Mouse (Mus musculus): ENCODE data around the gene Atxn7l1.
A peak's percentile ranks its signal among the peaks of the same experiment; 100 is the strongest.

The Atxn7l1 gene

DNA sequence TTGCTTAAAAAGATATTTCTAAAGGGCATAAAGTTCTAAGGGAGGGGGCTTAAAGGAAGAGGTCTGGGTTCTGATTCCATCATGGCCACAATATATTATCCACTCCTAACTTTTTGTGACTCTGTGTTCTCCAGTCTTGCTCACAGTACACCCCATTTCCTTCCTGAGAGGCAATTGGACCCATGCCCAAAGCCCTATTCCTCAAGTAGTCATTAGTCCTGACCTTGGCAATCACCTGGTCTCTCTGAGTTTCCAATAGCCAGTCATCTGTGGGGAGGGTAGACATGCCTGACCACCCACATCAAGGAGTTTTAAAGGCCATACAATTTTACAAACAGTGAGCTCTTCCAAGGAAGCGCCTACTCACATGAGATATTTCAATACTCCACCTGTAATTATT lies 176.3 kb downstream of the Atxn7l1 start:
- no peak for DNase-seq (ENCODE audit: low read depth)

- no peak for DNase-seq (ENCODE audit: low read depth)
Observed at GRCm38 (mm10) chr12:33325424-33325823, 177.9 kb downstream of the Atxn7l1 start.

DNA sequence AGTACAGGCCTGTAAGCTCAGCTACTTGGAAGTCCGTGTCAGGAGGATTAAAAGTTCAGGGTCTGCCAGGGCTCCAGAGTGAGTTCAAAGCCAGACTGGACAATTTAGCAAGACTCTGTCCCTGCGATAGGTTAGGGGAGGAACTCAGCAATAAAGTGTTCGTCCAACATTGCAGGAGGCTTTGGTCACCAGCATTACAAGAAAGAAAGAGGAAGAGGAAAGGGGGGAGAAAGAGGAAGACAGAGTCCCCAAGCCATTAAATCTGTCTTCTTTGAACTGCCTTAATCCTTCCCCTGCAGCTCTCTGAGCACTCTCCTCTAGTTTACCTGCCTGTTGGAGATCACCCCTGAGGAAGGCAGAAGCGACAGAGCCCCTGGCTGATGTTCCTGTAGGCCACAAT lies 184.6 kb downstream of the Atxn7l1 start:
- no peak for DNase-seq (ENCODE audit: low read depth)

- no peak for DNase-seq (ENCODE audit: low read depth)
Observed at GRCm38 (mm10) chr12:33332796-33333195, 185.3 kb downstream of the Atxn7l1 start.

- DNase-seq (ENCODE audit: low read depth): peak; percentile 83
Observed at GRCm38 (mm10) chr12:33333914-33334313, 186.4 kb downstream of the Atxn7l1 start.

GRCm38 (mm10) chr12:33334511-33334910 lies 187.0 kb downstream of the Atxn7l1 start:
- DNase-seq (ENCODE audit: low read depth): peak; percentile 14

- peak; percentile 78 for DNase-seq (ENCODE audit: low read depth)
Observed at GRCm38 (mm10) chr12:33334951-33335350, 187.5 kb downstream of the Atxn7l1 start.

DNA sequence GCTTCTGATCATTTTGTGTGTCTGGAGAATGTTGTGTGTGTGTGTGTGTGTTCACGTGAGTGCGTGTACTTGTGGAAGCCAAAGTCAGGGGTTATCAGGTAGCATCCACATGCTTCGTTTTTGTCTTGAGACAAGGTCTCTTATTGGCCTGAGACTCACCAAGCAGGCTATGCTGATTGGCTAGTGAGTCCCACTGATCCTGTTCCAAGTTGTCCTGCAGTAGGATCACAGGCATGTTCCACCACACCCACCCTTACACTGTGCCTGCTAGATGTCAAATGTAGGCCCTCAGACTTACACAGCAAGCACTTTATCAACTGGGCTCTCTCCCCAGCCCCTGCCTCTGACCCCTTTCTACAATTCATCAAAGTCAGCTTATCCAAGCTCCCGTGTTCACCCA lies 187.9 kb downstream of the Atxn7l1 start:
- peak; percentile 54 for DNase-seq (ENCODE audit: low read depth)

DNA sequence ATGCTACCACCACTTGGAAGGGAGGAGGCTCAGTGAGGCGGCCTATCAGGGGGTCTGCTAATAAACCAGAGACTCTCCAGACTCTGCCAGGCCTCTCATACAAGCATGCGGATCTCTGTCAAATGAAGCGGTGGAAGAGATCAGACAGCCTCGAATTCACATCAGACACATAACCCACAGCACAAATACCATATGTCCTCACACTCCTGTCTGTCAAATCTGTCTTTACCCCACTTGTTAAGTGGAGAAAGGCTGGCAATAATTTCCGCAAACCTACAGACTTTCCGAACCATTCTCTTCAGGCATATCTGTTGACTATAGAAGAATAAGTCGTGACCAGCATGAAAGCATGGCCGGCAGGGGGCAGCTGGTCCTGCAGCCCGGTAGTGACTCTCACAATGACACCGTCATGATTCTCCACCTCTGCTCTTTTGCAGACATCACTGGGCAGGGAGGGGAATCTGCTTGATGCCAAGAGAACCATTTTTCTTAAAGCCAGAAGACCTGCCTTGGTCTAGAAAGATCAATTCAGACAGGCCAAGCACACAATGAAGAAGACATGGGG lies 189.2 kb downstream of the Atxn7l1 start:
- no peak for DNase-seq (ENCODE audit: low read depth)

- no peak for DNase-seq (ENCODE audit: low read depth)
Observed at GRCm38 (mm10) chr12:33337289-33337688, 189.8 kb downstream of the Atxn7l1 start.

DNA sequence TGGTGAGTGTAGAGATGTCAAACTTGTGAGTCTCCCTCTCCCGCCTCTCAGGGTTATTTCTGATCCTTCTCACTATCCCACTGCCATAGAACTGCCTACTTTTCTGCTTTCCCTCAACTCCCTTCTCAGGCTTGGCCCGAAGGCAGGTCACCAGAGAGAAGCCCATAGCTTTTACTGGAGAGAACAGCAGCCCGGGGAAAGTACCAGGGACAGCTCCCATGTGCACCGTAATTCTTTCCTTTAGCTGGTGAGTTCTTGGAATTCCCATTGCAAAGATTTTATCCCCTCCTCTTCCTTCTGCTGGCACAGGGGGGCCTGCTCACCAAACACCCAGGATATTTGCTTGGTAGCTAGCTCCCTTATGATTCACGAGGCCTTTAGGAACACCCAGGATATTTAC lies 190.7 kb downstream of the Atxn7l1 start:
- DNase-seq (ENCODE audit: low read depth): peak; percentile 19

DNA sequence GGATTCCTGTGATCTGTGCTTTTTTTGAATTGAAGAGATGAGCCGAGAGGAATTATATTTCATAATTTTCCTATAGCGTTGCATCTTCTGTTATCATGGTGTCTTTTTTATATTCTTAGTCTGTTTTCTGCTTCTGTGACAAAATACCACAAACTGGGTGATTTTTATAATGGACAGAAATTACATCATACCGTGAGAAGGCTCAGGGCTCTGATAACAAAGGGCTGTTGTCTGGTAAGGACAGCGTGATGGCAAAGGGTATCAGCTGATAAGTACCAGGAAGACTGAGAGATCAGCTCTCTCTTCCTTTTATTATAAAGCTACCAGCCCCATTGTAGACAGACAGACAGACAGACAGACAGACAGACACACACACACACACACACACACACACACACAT lies 192.3 kb downstream of the Atxn7l1 start:
- DNase-seq (ENCODE audit: low read depth): no peak

GRCm38 (mm10) chr12:33340698-33341097 lies 193.2 kb downstream of the Atxn7l1 start:
- no peak for DNase-seq (ENCODE audit: low read depth)

- DNase-seq (ENCODE audit: low read depth): no peak
Observed at GRCm38 (mm10) chr12:33341351-33341892, 193.9 kb downstream of the Atxn7l1 start.

DNA sequence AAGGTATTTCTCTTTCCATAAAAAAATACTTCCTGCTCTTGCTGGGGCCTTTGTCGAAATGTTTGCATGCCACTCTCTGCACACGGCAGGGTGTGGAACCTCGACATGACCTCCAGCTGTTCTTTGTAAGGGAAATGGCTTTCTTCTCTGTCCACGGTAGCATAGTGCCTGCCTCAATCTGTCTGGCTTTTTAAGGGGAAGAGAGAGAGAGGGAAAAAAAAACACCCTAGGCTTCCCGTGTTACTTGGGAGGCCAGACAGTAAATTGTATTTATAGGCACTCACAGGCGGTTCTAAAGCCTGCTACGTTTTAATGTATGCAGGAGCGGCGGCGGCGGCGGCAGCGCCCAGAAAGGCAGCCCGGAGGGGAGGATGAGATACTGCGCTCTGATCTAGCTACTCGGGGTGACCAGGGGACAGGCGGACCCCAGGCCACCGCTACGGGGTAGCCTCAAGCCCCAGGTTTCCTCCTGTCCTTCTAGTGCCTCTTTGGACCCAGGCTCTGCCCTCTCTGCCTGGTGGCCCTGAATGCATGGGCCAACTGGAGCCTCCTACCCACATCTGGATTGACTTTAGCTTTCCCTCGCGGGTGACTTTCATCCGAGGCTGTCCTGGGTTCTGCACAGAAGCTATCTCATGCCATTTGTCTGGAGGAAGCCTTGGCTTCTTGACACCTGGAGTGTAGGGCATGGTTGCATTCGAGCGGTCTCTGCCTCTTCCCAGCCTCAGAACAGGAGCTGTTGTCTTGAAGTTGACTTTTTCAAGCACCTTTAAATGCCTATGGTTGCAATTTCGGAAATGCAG lies 197.7 kb downstream of the Atxn7l1 start:
- DNase-seq (ENCODE audit: low read depth): no peak

DNA sequence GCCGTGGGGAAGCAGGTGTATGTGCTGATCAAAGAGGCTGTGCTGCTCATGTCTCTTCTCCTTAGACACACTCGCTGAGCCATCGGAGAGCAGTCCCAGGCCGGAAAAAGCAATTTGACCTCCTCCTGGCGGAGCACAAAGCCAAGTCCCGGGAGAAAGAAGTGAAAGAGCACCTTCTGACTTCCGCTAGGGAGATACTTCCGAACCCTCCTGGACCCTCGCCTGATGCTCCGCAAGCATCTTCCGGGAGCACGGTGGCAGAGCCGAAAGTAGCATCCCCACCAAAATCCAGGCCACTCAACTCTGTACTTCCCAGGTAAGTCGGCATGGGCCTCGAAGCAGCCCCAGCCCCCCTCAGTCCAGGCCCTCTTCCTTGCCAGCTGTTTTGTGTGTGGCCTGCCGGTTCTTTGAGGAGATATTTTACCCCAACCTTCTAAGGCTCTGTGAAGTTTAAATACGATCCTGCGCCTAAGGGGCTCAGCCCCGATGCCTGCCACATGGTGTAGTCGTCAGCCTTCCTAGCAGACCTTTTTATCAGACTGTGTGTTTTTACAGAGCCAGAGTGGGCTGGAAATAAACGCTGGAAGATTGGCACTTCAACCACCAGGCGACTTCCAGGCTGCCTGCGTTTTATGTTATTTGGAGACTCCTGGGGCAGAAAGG lies 198.4 kb downstream of the Atxn7l1 start:
- DNase-seq (ENCODE audit: low read depth): no peak

GRCm38 (mm10) chr12:33352671-33353070 lies 205.2 kb downstream of the Atxn7l1 start:
- no peak for DNase-seq (ENCODE audit: low read depth)

DNA sequence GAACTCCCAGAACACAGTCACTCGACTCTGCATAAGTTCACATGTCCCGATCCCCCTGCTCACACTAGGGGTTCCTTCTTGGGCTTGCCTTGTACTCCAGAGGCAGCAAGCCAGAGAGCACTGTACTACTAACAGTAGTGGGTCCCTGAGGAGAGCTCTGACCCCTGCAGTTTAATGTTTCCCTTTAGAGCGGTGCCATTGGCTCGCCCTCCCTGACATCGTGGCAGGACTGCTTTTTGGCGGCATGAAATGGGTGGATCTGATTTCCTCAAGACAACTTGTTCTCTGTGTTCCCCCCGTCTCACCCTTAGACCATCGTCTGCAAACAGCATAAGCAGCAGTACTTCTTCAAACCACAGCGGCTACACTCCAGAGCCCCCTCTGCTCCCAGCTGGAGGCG lies 210.9 kb downstream of the Atxn7l1 start:
- no peak for DNase-seq (ENCODE audit: low read depth)

GRCm38 (mm10) chr12:33359209-33359608 lies 211.7 kb downstream of the Atxn7l1 start:
- DNase-seq (ENCODE audit: low read depth): no peak

- DNase-seq (ENCODE audit: low read depth): no peak
Observed at GRCm38 (mm10) chr12:33359878-33360482, 212.5 kb downstream of the Atxn7l1 start.

DNA sequence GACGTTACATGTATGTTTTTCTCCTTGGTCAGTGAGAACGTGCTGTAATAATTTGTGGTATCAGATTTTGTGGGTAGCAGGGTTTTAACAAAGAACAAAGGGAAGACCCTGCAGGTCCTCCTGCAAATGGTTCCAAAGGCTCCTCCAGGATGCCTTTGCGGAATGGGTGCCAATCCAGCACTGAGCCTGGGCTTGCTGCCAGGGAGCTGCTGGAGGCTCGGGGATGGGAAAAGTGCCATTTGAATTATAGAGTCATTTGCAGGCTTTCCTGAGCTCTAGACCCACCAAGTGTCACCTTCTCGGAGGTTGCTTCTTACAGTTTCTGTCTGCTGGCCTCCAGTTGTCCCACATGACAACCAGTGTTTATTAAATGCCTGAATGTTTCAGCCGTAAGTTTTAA lies 213.2 kb downstream of the Atxn7l1 start:
- DNase-seq (ENCODE audit: low read depth): no peak

DNA sequence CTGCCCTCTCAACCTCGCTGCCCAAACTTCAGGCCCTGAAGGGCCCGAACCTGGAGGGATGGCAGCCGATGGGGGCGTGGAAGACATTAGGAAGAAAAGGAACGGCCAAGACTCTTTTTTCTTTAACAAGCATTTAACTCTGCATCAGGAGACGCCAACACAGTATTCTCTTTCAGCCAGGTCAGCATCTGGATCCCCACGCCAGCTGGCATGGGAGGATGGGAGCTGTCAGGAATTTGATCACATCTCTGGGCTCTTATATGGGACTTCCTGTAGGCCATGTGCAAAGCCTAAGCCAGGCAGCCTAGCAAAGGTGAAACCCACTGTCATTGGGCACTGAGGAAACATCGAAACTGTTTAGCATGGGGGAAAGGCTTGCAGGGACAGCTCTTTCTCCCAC lies 217.0 kb downstream of the Atxn7l1 start:
- no peak for DNase-seq (ENCODE audit: low read depth)

GRCm38 (mm10) chr12:33365133-33365532 lies 217.6 kb downstream of the Atxn7l1 start:
- DNase-seq (ENCODE audit: low read depth): no peak
